Mouse (Mus musculus) G1E (cell line): ENCODE measurements around the gene Sdsl.

Experiments used
- CTCF ChIP-seq: IDR thresholded peaks from 2 replicates; pipeline ENCODE4 v1.5.1; 2012; ENCODE audit warnings: low read depth, low read length, inconsistent platforms, mixed read lengths
- POLR2AphosphoS5 ChIP-seq: IDR thresholded peaks from 2 replicates; pipeline ENCODE4 v1.6.1; 2012; ENCODE audit warnings: low read depth, low read length, inconsistent platforms; ENCODE audit not compliant: insufficient replicate concordance

- TF ChIP-seq CTCF (no peak), POLR2AphosphoS5 (no peak)
These were observed 13.5 kb downstream of the Sdsl start for GRCm38 (mm10) chr5:120459133-120459532.
